Mouse (Mus musculus) midbrain, embryonic 16.5 days (tissue): ENCODE measurements at regions not wholly inside any gene's neighbourhood (a gene's known extent, or its start where the extent isn't known, plus 50 kb on each side); places are given as distances from the start of the nearest gene placed in this dataset.

Experiments
- ATAC-seq: fragments of 200-750 bp; cut with Nextera tagmentation; 2 replicates; pipeline ENCODE4 v1.8.0; 2017; ENCODE audit warnings: moderate TSS enrichment
- H3K27ac ChIP-seq: fragments of 300-500 bp; sonication (generic); 2 replicates; pipeline ENCODE4 v1.5.1; 2014; ENCODE audit warnings: mild to moderate bottlenecking, low read length, mixed read lengths
- H3K27me3 ChIP-seq: fragments of 300-500 bp; sonication (generic); 2 replicates; pipeline ENCODE4 v1.6.1; 2014; ENCODE audit warnings: low read depth, low read length, mixed read lengths; ENCODE audit not compliant: control insufficient read depth, insufficient read depth
- H3K36me3 ChIP-seq: fragments of 300-500 bp; sonication (generic); 2 replicates; pipeline ENCODE4 v1.6.1; 2014; ENCODE audit warnings: mild to moderate bottlenecking, low read length, moderate library complexity, mixed read lengths; ENCODE audit not compliant: control insufficient read depth, insufficient read depth
- H3K4me1 ChIP-seq: fragments of 300-500 bp; sonication (generic); 2 replicates; pipeline ENCODE4 v1.6.1; 2014; ENCODE audit warnings: mild to moderate bottlenecking, low read length, mixed read lengths; ENCODE audit not compliant: control insufficient read depth, insufficient read depth
- H3K4me2 ChIP-seq: fragments of 300-500 bp; sonication (generic); 2 replicates; pipeline ENCODE4 v1.6.1; 2014; ENCODE audit warnings: mild to moderate bottlenecking, low read length, mixed read lengths
- H3K4me3 ChIP-seq: fragments of 300-500 bp; sonication (generic); 2 replicates; pipeline ENCODE4 v1.5.1; 2014; ENCODE audit warnings: low read depth, mild to moderate bottlenecking, low read length, moderate library complexity, mixed read lengths
- H3K9ac ChIP-seq: fragments of 300-500 bp; sonication (generic); 2 replicates; pipeline ENCODE4 v1.6.1; 2014; ENCODE audit warnings: low read depth, low read length, mixed read lengths
- H3K9me3 ChIP-seq: fragments of 300-500 bp; sonication (generic); replicated peaks from 2 replicates; pipeline ENCODE4 v1.6.1; 2014; ENCODE audit warnings: mild to moderate bottlenecking, low read length, mixed read lengths; ENCODE audit not compliant: control insufficient read depth, poor library complexity, severe bottlenecking
- WGBS: fragments of 180-500 bp; shearing (Covaris S2); extraction: QIAGEN DNeasy Blood & Tissue Kit; methylation state at CpG from one replicate; pipeline ENCODE4 v1.1.7; 2014; 5-methylcytosine and 5-hydroxymethylcytosine counted together

GRCm38 (mm10) chr6:67186537-67187274 lies 51.3 kb upstream of the Serbp1 start:
- Histone ChIP-seq H3K4me2 (no peak overlapping the region), H3K36me3 (no peaks in the 10 kb centered on the region), H3K27me3 (no peaks in the 10 kb centered on the region), H3K4me3 (no peak overlapping the region), H3K4me1 (no peaks in the 10 kb centered on the region), H3K9ac (no peak overlapping the region), H3K27ac (no peak overlapping the region), H3K9me3 (no peaks in the 10 kb centered on the region)
- WGBS = 83% methylated on average over 7 of the region's 7 CpGs
- no peak for ATAC-seq

DNA sequence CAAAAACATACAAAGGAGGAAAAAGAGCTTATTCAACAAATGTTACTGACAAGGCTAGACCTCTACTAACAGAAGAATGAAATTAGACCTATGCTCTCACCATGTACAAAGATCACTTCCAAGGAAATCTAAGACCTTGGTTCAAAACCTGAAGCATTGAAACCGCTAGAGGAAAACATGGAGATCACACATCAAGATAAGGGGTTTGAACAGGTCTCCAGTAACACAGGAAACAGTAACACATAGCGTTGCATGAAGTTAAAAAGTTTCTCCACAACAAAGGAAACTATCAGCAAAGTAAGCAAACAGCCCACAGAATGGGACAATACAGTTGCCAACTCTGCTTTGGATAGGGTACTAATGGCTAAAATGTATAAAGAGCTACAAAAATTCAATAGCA lies 53.3 kb upstream of the Serbp1 start:
- H3K9me3 ChIP-seq = no peaks in the 10 kb centered on the region
- no peaks in the 10 kb centered on the region for H3K4me1 ChIP-seq
- no peak overlapping the region for H3K9ac ChIP-seq
- WGBS = 90% methylated on average over 2 of the region's 2 CpGs
- no peak overlapping the region for H3K4me3 ChIP-seq
- no peak overlapping the region for H3K27ac ChIP-seq
- no peak overlapping the region for H3K4me2 ChIP-seq
- H3K27me3 ChIP-seq = no peaks in the 10 kb centered on the region
- no peaks in the 10 kb centered on the region for H3K36me3 ChIP-seq
- no peak for ATAC-seq

DNA sequence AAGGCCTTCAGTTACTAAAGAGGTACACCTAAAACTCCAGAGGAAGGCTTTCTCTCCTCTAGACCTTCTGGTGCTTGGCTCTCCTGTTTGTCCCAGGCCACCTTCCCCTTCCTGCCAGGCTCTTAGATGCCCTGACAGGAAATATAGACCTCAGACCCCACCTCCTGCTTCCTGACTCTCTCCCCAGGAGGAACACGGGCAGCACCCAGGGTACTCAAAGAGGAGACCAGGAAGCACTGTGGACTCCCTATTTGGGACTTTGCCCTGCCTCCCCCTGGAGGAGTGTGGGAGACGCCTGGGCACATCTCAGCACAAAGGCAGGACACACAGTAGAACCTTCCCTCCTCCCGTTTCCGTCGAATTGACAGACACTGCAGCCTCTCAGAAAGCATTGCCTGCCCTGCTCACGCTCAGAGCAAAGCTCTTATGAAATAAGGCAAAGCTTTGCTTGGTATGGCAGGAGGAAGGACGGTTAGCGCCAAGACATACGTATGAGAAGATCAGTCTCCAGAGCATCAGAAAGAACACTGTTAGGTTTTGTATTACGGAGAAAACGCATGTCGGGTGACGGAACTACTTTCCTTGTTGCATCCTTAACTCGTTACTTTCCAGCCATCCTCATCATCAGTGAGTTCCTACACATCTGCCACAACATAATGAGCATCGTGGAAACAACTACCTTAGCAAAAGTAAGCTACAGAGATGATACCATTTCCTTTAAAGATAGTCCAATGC lies 54.3 kb upstream of the Serbp1 start:
- ATAC-seq = no peak
- Histone ChIP-seq H3K27me3 (no peaks in the 10 kb centered on the region), H3K4me2 (no peak overlapping the region), H3K27ac (no peak overlapping the region), H3K4me3 (no peak overlapping the region), H3K9ac (no peak overlapping the region), H3K36me3 (no peaks in the 10 kb centered on the region), H3K9me3 (no peaks in the 10 kb centered on the region), H3K4me1 (no peaks in the 10 kb centered on the region)
- WGBS = 85% methylated on average over 15 of the region's 15 CpGs

DNA sequence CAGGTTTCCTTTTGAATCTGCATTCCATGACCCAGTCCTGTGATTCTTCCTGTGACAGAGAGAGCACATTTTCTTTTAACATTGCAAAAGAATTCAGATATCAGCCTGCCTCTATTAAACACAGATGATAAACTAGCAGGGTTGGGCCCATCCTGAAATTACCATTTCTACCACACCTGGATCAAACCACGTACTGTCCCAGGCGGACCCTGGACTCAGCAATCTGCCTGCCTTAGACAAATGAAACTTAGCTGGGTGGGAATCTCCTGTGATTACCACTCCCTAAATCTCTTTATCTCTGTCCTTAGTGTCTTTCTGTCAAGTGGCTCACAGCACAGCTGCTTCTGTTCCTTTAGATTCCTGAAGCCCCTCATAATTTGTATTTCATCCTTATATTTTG lies 55.5 kb upstream of the Serbp1 start:
- Histone ChIP-seq H3K27me3 (no peaks in the 10 kb centered on the region), H3K36me3 (no peaks in the 10 kb centered on the region), H3K27ac (no peak overlapping the region), H3K4me3 (no peak overlapping the region), H3K4me2 (no peak overlapping the region), H3K4me1 (no peaks in the 10 kb centered on the region), H3K9me3 (no peaks in the 10 kb centered on the region), H3K9ac (no peak overlapping the region)
- no peak for ATAC-seq
- 92% methylated on average over 2 of the region's 2 CpGs for WGBS

DNA sequence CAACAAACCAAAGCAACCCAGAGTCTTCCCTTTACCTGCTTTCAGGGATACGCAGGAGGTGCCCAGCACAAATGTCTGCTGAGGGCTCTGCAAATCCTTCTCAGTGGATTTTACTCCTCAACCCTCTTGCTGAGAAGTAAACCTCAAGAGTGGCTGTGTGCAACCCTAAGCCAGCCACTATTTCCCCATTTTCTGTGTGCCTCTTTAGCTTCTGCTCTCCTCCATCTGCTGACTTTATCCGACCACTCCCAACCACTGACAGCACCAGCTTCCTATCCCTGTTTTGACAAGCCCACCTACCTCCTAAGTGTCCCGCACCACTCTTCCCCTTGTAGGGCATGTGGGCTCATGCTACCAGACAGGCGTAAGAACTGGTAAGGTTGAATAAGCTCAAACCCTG lies 56.5 kb upstream of the Serbp1 start:
- Histone ChIP-seq H3K4me1 (no peaks in the 10 kb centered on the region), H3K36me3 (no peaks in the 10 kb centered on the region), H3K9ac (no peak overlapping the region), H3K27me3 (no peaks in the 10 kb centered on the region), H3K9me3 (no peaks in the 10 kb centered on the region), H3K4me2 (no peak overlapping the region), H3K27ac (no peak overlapping the region), H3K4me3 (no peak overlapping the region)
- ATAC-seq = no peak
- WGBS = 95% methylated on average over 4 of the region's 4 CpGs

GRCm38 (mm10) chr6:67179416-67179815 lies 58.6 kb upstream of the Serbp1 start:
- Histone ChIP-seq H3K27me3 (no peaks in the 10 kb centered on the region), H3K4me3 (no peak overlapping the region), H3K4me1 (no peaks in the 10 kb centered on the region), H3K9me3 (no peaks in the 10 kb centered on the region), H3K36me3 (no peaks in the 10 kb centered on the region), H3K4me2 (no peak overlapping the region), H3K27ac (no peak overlapping the region), H3K9ac (no peak overlapping the region)
- whole genome bisulfite sequencing = 77% methylated on average over 7 of the region's 7 CpGs
- no peak for ATAC-seq

- ATAC-seq = no peak
- Histone ChIP-seq H3K9me3 (no peaks in the 10 kb centered on the region), H3K27me3 (no peaks in the 10 kb centered on the region), H3K27ac (no peak overlapping the region), H3K9ac (no peak overlapping the region), H3K36me3 (no peaks in the 10 kb centered on the region), H3K4me3 (no peak overlapping the region), H3K4me2 (no peak overlapping the region), H3K4me1 (no peaks in the 10 kb centered on the region)
- WGBS = 79% methylated on average over 4 of the region's 4 CpGs
Measured at GRCm38 (mm10) chr6:67178531-67178930, 59.4 kb upstream of the Serbp1 start.

GRCm38 (mm10) chr6:67178101-67178500 lies 59.9 kb upstream of the Serbp1 start:
- Histone ChIP-seq H3K4me1 (no peaks in the 10 kb centered on the region), H3K4me3 (no peak overlapping the region), H3K27ac (no peak overlapping the region), H3K9me3 (no peaks in the 10 kb centered on the region), H3K4me2 (no peak overlapping the region), H3K36me3 (no peaks in the 10 kb centered on the region), H3K27me3 (no peaks in the 10 kb centered on the region), H3K9ac (no peak overlapping the region)
- ATAC-seq = no peak
- WGBS = 59% methylated on average over 1 of the region's 1 CpGs

DNA sequence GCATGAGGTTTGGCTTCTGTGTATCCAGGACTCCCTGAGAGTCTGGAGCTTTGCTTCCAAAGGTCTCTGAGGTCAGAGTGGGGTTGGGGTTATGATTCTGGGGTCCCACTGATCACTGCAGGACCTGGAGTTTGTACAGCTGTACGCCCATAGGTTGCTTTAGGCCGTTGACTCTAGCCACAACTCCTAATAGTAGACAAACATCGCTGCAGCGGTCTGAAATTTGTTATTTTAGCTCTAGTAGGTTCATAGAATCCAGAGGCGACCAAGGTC lies 67.4 kb upstream of the Serbp1 start:
- Histone ChIP-seq H3K36me3 (no peaks in the 10 kb centered on the region), H3K4me2 (no peak overlapping the region; the same call in 1 of the 2 replicates), H3K4me3 (no peak overlapping the region), H3K27ac (no peak overlapping the region), H3K27me3 (no peaks in the 10 kb centered on the region), H3K9ac (no peak overlapping the region), H3K4me1 (no peaks in the 10 kb centered on the region), H3K9me3 (no peaks in the 10 kb centered on the region)
- ATAC-seq = peak; percentile 16; the same call in 1 of the 2 replicates
- WGBS = 92% methylated on average over 5 of the region's 5 CpGs
